Mouse (Mus musculus): ENCODE measurements around the gene 4933436I01Rik. TPM values are rescaled to one million over a fixed set of nuclear protein-coding genes. Genes with fewer than 3 reads are reported as not detected.

4933436I01Rik gene
- not detected in 2 replicates for polyA plus RNA-seq (2015; fragmentation: Nextera tagmentation; extraction: Ambion mirVana)

GRCm38 (mm10) chrX:67921350-67921749 lies at the start of gene 4933436I01Rik:
4933436I01Rik (minus strand) TSS chrX:67921450.

Other genes starting within 250 kb of the 4933436I01Rik start
- not detected in 2 replicates for gene Gm1140, start 227.9 kb downstream of the 4933436I01Rik start, polyA plus RNA-seq (2015; fragmentation: Nextera tagmentation; extraction: Ambion mirVana)
- gene Gm14692, start 225.8 kb downstream of the 4933436I01Rik start, polyA plus RNA-seq (2015; fragmentation: Nextera tagmentation; extraction: Ambion mirVana), result not detected in 2 replicates

Measured in adrenal gland, postnatal 0 days (tissue).